Mouse (Mus musculus) frontal cortex, postnatal 25 days (tissue): ENCODE measurements around the gene Rps29.
A peak's percentile ranks its signal among the peaks of the same experiment; 100 is the strongest.

Experiments used
- DNase-seq, 2 experiments: peaks; one replicate each; pipeline ENCODE4 v3.0.0; 2022; ENCODE audit warnings: low spot score in 2 of 2

Gene Rps29

DNA sequence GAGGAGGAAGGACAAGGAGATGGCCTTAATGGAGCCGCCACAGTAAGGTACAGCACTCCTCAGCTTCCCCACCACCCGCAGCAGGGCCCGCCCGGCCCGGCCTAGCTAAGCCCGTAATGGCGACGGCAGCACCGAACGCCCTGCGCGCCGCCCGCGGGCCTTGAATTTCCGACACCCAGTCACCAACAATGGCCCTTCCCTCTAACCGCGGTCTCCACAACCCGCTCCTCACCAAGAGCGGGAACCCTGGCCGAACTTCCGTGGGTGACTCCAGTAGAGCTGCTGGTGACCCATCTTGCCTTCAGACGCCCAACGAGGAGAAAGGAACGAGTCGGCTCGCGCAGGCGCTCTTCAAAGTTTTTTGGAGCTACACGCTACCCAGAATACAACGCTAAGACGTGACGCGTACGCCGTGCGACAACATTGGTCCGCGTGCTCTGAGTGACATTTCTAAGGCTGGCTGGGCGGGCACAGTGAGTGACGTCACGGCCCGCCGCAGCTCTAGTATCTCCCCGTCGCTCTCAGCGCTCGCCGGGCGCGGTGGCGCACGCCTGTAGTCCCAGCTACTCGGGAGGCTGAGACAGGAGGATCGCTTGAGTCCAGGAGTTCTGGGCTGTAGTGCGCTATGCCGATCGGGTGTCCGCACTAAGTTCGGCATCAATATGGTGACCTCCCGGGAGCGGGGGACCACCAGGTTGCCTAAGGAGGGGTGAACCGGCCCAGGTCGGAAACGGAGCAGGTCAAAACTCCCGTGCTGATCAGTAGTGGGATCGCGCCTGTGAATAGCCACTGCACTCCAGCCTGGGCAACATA, at the start of gene Rps29:
Gene Rps29, minus strand, starts transcription at position 422 of the 813 bp plus-strand sequence.
- DNase-seq: peak; percentile 97

DNA sequence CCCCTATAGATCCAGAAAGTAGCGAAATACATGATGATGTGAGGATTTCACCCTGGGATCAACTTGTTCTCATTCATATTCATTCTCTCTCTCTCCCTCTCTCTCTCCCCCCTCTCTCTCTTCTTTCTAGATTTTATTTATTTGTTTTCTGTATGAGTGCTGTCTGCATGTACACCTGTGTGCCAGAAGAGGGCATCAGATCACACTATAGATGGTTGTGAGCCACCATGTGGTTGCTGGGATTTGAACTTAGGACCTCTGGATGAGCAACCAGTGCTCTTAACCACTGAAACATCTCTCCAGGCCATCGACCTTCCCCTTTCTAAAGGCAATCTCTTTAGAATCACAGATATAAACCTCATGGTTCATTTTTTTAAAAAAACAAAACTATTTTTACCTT, 49.5 kb upstream of the Rps29 start:
- no peak for DNase-seq

DNA sequence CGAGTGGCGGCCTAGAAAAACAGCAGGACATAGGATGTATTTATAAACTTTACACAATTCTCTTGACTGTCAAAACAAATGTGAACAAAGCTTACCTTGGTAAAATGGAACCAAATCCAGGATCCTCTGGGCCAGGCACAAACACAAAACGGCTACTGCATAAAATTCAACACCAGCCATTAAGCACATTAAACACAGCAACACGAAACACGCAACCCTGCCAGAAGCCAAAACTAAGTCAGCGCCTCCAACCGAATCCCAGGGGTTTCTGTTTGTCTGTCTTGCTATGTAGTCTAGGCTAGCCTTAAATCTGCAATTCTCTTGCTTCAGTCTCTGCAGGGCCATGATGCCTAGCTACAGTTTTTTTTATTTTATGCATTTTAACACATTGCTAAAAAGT, 48.9 kb upstream of the Rps29 start:
- DNase-seq: no peak

DNA sequence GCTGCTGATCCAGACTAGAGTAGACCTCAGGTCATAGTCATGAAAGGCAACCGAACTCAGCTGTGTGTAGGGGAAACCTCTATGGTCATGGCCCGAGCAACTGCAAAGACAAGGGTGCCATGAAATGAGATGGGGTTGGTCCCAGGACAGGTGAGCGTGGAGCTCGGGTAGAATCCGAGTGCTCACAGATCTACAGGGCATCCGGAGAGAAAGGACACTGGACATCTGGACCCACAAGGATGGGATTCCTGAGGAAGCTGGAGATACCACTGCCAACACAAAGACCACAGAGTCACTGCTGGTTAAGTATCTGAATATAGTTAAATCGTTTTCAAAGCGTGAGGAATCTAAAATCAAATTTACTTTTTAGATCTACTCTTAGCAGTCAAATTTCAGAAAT, 48.4 kb upstream of the Rps29 start:
- no peak for DNase-seq

DNA sequence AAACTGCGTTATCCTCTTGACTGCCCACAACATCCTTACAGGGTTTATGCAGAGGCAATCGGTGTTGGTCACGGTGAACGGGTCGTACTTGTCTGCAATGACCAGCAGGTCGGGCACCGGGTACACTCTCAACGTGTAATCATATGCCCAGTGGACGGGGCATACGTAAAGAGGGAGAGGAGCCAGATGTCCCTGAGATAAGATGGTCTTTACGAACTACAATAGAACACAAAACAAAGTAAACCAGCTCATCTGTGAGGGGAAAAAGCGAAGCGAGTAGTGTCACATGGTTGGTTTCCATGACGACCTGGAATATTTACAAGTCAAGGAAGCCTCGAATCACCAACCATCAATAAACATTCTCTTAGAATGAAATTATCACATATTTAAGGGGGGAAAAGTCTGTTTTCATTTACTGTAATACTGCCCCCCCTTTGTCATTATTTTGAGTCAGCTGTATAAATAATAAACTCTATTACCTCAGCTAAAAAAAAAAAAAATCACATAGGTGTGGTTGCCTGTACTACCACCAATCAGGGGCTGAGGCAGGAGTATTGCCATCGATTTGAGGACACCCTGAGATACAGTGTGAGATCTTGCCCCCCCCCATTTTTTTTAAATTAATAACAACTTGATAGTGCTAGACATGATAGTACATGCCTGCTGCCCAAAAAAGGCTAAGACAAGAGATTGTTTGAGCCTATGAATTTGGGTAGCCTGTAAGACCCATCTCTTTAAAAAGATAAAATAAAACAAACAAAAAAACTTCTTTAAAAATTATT, 45.3 kb upstream of the Rps29 start, which contains the start of gene Gm49384:
Gene Gm49384, minus strand, starts transcription at position 216 of the 782 bp plus-strand sequence.
- DNase-seq: no peak

DNA sequence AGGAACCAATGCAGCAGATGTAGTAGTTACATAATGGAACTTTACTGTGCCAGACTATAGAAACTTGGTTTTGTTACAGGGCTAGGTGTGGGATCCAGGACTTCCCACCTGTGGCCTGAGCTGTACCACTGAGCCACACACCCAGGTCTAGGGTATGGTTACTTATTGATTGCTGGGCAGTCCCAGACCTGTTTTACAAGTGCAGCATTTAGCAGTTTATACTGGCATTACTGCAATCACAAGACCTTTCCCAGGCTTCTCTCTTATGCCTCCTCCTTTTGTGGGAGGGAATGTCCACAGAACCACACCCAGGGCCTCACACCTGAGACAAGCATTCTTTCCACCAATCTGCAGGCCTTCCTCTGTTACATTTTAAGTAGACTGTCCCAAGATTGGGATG, 40.0 kb upstream of the Rps29 start:
- no peak for DNase-seq

DNA sequence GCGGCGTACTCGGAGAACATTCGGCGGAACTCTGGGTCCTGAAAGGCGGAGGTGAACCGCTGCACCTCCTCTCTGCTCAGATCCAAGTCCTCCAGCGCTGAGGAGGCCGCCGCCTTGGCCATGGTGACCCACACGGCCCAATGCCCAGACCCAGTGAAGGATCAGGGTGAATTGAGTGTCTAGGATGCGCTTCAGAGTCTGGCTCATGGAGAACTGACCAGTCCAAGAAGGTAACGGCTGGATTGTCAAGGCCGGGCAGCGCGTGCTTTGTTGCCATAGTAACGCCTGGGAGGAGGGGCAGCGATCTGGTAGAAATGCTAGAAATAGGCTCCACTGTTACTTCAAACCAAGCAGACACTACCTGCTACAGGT, 39.2 kb upstream of the Rps29 start, which contains the start of gene Dnaaf2:
Gene Dnaaf2, minus strand, starts transcription at position 266 of the 372 bp plus-strand sequence.
- DNase-seq: peak in 1 of 2 experiments; percentile 35

DNA sequence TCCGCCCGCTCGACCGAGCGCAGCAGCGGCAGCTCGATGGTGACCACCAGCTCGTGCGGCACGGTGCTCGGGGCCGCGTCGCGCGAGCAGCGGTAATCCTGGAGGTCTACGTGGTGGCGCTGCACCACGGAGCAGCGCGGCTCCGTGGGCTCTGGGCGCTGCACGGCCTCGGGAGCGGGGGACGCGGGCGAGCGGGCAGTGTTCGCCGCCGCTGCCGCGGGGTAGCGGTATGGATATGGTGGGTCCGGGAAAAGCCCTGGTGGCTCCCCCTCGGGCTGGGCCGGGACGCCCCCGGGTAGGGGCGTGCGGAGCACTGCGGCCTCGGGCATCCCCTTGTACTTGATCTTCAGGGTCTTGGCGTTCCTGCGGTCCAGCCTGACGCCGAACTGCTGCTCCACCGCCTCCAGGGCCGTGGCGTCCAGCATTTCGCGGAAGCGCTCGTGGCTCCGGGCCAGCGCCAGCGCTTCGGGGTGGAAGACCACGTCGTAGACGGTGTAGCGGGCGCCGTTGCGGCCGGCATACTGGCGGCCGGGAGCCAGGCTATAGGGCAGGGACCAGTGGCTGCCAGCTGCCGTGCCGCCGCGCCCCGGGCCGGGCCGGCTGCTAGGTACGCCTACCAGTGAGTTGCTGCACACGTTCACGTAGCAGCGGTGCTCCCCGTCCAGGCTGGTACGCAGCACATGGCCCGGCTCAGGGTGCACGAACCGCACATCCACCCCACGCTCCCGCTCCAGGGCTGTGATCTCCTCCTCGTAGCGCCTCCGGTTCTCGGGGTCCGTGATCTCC, 38.6 kb upstream of the Rps29 start:
- peak; percentile 10 to 39 for DNase-seq

DNA sequence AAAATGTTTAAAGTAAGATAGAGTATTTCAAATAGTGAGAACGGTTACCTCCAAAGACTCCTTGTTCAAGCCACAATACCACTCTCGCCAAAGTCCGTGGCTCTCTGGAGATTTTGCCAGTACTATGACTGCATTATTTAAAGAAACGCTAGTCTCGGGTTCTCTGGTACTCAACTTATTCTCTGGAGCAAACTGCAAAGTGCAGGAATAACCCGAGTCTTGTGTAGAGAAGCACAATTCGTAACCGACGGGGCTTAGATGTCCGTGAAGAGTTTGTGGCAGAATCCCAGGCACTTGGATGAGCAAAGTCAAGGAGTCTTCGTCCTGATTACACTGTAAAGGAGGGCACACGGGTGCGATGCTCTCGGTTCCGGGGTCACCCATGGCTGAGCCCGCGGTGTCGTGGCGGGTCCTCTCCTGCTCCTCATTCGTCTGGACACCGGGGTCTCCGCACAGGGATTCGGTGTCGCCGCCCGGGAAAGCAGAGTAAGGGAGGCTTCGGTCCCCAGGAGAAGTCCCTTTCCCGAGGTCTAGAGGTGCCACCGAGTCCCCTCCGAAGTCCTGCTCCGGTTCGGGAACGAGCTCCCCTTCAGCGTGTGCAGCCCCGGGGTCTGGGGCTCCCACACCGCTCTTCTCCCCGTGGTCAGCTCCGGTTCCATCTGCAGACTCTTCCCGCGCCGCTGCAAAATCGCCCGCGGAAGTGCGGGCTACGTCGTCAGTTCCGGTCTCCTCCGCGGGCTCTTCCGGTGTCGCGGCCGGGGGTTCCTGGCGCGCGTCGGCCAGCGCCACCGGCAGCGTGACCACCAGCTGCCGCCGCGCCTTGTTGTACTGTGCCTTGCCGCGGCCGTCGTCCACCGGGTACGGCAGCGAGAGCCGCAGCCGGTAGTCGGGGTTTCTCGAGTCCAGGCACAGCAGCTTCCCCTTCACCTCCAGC, 37.7 kb upstream of the Rps29 start, which contains the start of gene Gm49383:
Gene Gm49383, minus strand, starts transcription at position 661 of the 934 bp plus-strand sequence.
- peak; percentile 49 to 52 for DNase-seq

DNA sequence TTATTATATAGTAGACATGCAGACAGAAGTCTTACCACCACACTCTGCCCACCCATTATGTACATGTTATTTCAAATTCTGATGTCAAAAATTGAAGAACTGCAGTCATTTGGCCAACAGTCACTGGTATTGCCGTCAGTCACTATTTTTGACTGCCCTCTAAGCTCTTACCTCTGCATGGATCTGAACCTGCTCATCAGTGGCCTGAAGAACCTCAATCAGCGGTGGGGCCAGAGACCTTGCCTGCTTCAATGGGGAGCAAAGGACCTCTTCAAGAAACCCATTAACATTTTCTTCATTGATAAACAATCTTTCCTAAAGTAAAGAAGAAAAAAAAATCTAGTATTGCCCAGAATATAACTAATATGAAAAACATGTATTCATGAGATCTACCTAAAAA, 33.7 kb upstream of the Rps29 start:
- DNase-seq: no peak

DNA sequence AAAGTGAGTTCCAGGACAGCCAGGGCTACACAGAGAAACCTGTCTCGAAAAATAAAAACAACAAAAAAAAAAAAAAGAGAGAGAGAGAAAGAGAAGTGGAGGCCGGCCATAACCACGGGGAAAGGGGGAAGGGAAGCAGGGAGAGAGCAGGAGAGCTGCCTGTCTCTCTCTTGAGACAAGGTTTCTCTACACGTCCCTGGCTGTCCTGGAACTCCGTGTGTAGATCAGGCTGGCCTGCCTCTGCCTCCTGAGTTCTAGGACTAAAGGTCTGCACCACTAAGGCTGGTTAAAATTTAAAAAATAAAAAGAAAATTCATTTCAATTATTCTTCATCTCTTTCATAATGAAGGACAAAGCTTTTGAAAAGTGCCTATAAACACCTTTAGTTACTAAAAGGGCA, 32.4 kb upstream of the Rps29 start:
- no peak for DNase-seq

DNA sequence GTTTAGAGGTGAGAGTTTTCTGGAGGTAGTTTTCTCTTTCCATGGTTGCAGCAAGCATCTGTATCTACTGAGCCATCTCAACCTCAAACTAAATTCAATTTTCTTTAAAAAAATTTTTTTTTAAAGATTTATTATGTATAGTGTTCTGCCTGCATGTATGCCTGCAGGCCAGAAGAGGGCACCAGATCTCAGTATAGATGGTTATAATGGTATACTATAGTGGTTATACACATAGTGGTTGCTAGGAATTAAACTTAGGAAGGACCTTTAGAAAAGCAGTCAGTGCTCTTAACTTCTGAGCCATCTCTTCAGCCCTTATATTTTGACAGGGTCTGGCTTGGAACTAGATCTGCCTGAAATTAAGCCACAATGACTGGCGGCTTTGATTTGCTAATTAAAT, 31.5 kb upstream of the Rps29 start:
- DNase-seq: no peak

DNA sequence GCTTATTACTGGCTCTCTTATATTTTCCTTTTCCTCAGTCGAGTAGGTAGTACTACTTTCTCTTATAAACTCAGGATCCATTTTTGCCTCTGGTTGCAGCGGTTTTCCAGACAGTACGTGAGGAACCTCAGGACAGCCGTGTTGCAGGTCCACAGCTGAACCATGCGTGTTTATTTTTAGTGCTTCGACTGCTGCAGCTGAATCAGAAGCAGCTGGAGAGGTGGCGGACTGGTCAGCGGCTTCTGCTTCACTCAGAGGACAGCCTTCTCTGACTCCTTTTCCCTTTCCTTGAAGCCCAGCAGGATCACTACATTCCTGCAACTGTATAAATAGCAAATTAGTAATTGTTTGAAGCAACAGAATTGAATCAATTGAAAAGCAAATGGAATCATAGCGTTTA, 31.1 kb upstream of the Rps29 start:
- DNase-seq: no peak

DNA sequence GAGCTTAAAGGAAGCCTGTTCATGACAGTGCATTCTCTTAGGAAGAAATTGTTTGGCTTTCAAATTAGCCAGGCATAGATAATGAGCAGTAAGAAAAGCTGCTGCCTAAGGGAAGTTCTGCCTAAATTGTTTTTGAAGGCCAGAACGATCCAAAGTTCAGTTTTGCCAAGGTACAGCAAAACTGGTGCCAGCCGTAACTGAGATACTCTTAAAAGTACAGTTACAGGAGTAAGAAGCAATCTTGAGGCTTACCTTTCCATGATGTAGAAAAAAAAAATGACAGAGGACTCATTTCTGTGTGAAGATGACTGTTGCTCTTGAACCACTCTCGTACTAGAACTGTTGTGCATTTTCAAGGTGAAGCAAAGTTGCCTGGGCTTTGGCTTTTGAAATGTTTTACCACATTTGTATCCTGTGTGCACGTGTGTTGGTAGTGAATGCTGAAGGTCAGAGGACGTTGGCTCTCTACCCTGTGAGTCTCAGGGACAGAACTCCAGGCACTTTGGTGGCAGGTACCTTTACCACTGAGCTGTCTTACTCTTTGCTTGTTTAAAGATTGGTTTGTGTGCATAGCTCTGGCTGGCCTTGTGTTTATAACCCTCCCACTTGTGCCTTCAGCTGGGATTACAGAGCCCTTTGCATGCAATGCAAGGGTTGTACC, 28.0 kb upstream of the Rps29 start:
- DNase-seq: no peak

DNA sequence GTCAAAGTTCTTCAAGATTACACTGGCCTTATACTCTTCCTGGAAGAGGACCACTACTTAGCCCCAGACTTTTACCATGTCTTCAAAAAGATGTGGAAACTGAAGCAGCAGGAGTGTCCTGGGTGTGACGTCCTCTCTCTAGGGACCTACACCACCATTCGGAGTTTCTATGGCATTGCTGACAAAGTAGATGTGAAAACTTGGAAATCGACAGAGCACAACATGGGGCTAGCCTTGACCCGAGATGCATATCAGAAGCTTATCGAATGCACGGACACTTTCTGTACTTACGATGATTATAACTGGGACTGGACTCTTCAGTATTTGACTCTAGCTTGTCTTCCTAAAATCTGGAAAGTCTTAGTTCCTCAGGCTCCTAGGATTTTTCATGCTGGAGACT, 26.4 kb upstream of the Rps29 start:
- DNase-seq: no peak

DNA sequence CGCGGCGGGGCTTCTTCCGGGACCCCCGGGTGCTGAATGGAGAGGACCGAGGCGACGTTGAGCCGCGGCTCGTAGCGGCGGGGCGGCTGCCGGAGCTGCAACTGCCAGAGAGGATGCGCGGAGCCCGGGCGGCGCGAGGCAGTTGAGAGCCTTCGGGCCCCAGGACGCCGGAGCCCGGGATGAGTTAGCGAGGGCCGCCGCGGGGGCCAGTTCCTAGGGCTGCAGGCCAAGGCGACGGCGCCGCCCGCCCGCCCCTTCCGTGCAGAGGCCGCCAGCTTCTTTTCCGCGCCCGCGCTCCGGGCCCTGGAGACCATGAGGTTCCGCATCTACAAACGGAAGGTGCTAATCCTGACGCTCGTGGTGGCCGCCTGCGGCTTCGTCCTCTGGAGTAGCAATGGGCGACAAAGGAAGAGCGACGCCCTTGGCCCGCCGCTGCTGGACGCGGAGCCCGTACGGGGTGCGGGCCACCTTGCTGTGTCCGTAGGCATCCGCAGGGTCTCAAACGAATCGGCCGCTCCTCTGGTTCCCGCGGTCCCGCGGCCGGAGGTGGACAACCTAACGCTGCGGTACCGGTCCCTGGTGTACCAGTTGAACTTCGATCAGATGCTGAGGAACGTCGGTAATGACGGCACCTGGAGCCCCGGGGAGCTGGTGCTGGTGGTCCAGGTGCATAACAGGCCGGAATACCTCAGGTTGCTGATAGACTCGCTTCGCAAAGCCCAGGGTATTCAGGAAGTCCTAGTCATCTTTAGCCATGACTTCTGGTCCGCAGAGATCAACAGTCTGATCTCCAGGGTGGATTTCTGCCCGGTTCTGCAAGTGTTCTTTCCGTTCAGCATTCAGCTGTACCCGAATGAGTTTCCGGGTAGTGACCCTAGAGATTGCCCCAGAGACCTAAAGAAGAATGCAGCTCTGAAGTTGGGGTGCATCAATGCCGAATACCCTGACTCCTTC, 25.6 kb upstream of the Rps29 start:
- DNase-seq: peak; percentile 22 to 42

DNA sequence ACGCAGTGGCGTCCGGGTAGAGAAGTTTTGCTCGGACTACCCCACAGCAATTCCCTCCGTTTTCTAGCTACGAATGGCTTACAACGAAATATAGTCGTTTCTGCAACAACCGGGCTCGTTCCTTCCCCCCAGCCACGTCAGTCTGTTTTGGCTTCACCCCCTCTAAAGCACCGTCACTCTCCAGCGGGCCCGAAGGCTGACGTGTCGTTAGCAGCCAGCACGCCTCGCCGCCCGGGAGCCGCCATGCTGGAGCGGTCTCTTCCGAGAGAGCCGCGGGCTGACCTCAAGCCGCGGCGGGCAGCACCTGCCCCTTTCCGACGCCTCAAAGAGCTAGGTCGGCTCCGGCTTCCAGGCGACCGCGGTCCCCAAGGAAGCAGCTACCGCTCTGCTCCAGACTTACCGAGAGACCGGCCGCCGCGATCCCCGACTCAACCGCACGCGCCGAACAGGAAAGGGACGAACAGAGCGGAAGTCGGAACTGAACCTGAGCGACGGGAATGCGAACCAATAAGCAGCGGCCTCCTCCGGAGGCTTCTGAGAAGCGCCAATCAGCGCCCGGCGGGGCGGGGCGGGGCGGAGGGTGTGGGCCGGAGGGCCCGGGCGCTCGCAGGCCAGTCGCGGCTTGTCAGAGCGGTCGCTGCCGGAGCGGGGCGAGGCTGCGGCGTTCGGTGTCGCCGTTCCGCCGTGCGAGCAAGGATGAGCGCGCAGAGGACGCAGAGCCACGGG, 24.8 kb upstream of the Rps29 start, which contains the start of the genes Rpl36al and Mgat2:
Gene Rpl36al, minus strand, starts transcription at position 501 of the 726 bp plus-strand sequence.
Gene Mgat2, plus strand, starts transcription at position 575 of the 726 bp plus-strand sequence.
- peak; percentile 99 for DNase-seq

DNA sequence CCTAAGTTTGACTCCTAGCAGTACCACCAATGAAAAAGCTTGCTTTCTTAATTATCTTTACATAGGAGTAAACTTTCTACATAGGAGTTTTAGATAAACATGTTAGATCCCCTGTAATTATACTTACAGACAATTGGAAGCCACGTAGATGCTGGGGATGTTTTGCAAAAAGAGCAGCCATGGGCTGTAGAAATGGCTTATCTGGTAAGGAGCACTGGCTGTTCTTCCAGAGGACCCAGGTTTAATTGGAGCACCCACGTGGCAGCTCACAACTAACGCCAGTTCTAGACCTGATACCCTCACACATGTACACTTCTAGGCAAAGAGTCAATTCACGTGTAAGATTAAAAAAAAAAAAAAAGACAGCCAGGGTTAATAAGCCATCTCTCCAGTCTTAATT, 22.8 kb upstream of the Rps29 start:
- no peak for DNase-seq
